Mouse (Mus musculus) gastrocnemius, postnatal 36 days (tissue): ENCODE measurements around the gene Auts2. TPM values are rescaled to one million over a fixed set of nuclear protein-coding genes. Genes with fewer than 3 reads are reported as not detected.

ENCODE experiments used
- DNase-seq, 2 experiments: peaks; one replicate each; pipeline ENCODE4 v3.0.0; 2022
- intact Hi-C: fragments of 180-260 bp; cut with DNase I; formaldehyde crosslinking; loops from one replicate; pipeline ENCODE4 v1.15.1; 2025
- total RNA-seq, 2 experiments: library from RNA; stranded (reverse); gene quantifications; 2 replicates each; pipeline ENCODE4 v1.2.3; 2021

The Auts2 gene
- total RNA-seq, 2 experiments from 2014 or later = 14.6 to 15.5 TPM

DNA sequence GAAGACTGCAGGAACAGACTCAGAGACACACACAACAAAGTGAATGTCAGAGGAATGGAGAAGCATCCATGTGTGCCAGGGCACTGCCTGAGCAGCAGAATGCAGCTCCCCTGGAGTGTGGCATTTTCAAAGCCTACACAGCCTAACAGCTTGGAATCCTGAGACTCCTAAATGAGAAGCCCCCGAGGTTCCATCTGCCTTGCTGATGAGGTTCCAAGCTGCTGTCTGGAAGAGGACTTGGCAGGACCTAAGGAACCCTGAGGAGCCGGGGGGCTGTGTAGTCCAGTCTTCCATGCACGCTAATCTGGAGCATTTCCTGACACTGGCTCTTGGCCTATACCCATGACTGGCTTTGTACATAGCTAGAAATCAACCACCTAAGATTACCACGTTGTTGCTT lies 670.0 kb downstream of the Auts2 start:
- intact Hi-C loops = no loop called here
- no peak for DNase-seq

DNA sequence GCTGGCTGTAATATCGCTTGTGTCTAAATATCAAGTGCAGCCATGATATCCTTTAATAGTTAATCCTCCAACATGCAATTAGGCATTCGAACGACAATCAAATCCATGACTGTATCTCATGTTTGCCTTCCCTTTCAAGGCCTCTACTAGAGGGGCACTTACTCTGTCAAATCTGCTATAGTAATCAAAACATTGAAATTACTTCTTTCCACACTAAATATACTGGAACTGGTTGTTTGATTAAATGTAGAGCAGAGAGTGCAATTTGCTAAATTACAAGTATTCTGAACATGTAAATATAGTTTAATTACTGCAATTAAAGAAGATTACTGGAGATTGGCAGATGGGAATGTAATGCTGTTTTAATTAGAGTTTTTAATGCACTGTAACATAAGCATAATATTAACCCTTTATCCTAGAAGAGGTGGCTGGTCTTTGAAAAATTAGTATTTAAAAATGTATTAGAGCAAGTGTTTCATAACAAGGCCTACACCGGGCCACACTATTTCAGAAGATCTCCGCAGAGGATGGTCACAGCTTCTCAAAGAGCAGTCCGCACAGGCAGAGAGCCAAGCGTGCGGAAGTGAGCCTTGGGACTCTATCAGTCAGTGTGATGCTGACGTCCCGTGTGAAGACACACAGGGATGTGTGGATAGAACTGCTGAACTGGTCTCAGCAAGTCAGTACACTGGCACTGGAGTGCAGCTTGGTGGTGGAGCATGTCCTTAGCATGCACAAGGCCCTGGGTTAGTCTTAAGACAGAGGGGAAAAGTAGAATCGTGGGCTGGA lies 673.2 kb downstream of the Auts2 start:
- no peak for DNase-seq
- intact Hi-C loops = no loop called here

DNA sequence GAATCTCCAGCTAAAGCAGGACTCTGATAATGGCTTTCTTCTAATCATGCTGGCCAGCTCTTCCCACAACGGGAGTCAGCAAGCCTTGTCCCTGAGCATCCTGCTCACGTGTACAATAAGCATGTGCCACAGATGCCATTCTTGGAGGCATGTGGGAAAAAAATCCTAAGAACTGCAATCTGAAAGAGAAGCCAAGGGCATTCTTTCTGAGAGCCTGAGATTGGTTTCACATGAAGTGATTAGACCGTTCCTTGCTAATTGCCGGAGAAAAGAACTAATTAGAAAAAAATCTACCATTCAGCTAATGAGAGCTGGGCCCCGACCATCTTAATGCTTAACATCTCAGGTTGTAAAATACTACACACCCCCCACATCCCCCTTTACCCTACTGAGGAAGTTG lies 677.9 kb downstream of the Auts2 start:
- intact Hi-C loops = no loop called here
- no peak for DNase-seq

DNA sequence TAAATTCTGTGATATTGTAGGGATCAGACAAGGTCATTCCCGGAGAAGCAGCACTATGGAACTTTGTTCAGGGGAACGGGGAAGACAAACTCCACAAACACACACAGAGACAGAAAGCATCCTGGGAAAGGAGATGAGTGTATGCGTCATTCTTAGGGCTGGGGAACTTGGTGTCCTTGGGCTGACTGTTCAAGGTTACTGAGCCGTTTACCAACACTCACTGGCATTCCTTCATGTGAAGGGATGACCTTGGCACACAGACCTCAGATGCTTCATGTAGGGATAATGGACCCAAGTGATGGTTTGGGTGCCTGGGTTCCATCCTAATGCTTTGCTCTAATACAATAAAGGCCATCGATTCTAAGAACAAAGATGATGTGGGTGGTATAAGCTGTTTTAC lies 685.2 kb downstream of the Auts2 start:
- no peak for DNase-seq
- intact Hi-C loops = no loop called here

DNA sequence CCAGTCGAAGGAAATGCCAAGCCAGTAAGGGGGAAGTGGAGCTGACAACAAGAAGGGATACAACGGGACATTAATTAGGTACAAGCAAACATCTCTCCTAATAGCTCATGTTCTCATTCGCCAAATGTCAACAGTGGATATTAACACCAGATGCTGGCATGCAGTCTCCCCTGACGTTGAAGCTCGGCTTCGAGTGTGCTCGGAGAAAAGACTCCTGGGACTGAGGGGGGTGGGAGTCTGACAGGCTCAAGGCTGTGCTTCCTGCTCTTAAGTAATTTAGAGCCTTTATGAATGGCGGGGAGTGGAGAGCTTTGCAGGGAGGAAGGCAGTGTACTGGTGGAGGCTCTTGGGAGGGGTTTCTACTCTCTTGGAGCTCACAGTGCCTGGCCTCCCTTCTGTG lies 687.8 kb downstream of the Auts2 start:
- peak; percentile 21 to 23 for DNase-seq
- intact Hi-C loops = no loop called here

DNA sequence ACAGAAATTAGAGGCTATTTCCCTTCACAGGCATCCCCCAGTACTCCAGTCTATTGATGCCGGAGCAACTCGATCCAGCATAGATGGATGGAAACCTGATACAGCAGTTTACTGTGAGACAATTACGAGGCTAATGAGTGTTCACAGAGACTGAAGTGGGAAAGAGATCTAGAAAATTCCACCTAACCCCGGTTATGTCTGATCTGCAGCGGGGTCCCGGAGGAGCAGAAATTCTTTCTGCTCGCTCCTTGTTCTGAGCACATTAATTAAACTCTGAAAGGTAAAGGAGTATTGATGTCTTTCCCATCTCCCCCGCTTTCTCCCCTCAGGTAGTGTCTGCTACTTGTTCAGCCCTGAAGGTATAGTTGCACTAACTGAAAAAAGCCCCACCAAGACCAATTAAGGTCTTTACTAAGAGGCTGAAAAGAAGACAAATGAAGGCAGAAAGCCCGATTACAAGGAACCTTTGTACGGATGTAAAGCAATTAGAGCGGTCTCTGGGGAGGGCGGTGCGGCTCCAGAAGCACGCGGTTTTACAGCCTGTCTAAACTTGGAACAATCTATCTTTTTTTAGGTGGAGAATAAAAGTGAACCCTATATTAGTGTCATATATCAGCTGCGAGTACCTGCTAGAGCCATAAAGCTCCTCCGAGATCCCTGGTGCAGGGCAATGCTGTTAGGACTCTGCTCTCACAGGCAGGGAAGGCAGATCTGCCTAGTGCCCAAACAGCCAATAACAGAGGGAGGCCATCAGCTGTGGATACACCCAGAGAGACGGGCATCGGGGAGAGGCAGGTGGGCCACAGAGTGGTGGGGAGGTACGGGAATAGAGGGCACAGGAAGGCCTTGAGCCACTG lies 691.3 kb downstream of the Auts2 start:
- intact Hi-C loops = no loop called here
- no peak for DNase-seq

DNA sequence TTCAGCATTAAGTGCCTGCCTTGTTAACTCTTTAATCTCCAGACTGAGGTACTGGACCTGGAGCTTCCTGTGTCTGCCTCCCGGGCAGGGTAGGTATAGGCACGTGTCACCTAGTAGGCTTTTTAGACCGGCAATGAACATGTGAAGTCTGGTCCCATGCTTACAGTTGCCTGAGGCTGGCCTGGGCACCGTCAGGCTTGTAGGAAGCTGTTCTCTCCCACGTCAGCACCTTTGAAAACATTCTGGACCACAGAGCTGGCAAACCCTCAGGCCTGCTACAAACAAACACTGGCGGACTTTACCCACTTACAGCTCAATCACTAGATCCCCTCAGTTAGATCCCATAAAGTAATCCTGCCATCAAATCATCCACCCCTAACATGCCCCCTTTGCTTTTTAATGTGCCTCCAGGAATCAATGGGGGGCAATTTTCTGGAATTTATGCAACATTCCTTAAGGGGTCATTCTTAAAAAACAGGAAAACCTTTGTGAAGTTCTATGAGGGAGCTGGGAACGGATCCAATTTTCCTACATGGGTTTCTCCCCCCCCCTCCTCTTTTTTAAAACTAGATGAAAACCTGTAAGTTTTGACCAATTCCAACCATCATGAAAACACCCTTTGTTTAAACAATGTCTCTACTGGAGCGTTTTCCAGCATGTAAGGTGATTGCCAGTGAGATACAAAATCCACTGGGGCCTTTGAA lies 692.4 kb downstream of the Auts2 start:
- no peak for DNase-seq
- intact Hi-C loops = no loop called here

DNA sequence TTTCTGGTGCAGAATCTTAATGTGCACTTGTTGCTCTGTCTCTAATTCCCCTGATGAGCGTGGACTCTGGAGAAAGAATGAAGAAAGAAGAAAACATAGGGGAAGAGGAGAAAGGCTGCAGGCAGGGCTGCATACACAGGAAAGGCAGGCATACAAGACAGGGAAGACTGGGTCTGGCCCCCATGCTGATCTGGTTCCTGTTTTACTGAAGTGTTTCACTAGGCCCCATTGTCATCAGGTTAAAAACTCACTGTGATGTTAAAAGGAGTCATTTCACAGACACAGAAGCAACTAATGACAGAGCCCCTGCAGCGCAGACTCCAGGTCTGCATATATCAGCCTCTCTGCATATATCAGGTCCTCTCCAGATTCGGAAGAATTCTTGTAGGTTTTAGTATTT lies 693.5 kb downstream of the Auts2 start:
- no peak for DNase-seq
- intact Hi-C loops = no loop called here

DNA sequence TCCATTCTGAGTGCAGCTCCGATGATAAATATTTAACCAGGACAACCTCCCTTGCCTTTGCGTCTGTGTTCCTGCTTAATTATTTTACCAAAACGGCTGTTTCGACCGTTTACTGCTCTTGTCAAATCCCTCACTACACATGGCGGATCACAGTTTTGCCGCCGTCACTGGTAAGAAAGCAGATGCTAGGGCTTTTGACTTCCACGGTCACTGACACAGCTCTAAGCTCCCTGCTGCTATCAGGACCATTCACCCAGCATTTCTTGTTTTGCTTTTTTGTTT lies 698.7 kb downstream of the Auts2 start:
- intact Hi-C loops = no loop called here
- DNase-seq = no peak

DNA sequence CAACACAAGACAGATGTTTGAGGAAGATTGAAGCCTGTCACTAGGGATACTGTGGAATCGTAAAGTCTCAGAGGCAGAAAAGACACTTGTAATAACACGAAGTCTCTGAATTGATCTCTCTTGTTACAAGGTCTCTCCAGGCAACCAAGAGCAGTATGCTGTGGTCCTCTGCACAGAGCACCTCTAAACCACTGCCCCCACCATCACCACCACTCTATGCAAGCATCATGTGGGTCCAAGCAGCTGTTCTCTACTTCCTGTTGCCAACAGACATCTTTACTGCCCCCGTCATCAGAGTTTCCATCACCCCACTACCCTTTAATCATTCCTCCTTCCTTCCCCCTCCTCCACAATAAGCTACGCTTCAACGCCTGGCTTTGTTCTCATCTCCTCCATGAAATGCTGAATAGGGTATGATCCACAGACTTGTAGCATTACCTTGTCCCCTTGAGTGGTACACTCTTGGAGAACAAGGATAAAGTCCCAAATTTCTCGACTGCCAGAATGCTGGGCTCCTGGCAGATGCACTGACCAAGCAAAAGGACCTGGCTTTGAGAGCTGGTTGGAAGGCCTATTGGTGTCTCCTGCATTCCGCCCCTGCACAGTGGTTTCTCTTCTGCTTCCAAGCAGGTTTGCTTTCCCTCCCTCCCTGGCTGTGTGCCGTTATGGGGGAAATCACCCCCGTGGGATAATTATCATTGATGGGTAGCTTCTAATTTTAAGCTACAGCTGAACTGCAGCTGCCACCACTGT lies 699.2 kb downstream of the Auts2 start:
- peak in 1 of 2 experiments; percentile 24 for DNase-seq
- intact Hi-C loops = no loop called here

DNA sequence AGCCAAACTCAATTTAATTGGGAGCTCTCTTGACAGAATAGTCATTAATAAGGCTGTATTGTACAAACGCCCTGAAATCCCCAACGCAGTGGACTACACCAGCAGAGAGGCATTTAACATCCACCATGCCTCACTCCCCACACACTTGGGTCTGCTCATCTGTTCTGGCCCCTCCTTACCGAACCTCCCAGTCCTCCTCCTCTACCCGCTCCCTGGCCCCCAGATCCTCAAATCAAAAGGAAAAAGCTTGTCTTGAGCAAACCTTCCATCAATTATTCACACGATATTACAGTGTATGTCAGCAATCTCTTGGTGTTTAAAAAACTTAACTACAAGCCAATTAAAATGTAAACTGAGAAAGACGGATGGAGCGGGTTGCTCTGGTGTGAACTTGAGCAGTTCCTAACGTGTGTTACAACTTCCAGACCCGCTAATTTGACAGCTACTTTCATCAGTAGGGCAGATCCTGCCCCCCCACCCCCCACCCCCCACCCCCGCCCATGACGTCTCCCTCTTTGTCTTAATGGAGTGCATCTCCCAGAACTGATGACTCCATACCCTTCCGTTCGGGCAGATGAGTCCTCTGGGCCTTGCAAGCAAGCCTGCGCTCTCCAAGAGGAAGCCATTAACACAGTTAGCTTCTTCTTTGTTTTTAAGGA lies 703.4 kb downstream of the Auts2 start:
- DNase-seq = no peak
- intact Hi-C loops = no loop called here

DNA sequence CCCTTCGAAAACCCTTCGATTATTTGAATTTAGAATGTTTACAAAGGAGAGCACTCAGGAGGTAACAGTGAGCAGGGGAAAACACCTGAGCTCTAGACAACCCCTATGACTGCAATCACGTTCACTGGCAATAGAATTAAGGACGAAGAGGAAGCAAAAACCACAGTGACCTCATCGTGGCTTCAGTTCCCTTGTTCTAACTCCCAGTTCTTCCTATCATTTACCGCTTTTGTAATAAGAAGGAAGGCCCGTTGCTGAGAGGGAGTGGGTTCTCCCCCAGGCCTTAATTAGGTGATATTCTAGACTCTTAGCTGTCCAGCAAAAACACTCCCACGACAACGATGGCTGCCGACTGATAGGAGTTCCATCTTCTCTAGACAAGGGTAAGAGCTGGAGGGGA lies 704.1 kb downstream of the Auts2 start:
- intact Hi-C loops = no loop called here
- no peak for DNase-seq

DNA sequence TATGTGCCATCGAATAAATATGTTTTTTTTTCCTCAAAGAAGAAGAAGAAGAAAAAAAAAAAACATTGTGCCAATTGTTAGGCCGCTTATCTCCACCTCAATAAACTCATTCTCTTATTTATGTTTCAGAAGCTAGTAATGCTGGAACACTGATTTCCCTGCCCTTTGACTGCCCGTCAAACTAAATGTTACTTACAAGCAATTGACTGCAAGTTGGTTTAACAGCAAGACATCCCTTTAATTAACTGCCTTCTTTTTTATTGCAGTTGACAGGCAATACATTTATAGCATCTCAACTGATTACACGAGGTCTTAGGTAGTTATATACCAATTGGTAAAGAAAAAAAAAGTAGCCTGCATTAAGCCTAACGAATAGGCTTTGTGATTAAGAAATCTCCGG lies 705.1 kb downstream of the Auts2 start:
- no peak for DNase-seq
- intact Hi-C loops = no loop called here

DNA sequence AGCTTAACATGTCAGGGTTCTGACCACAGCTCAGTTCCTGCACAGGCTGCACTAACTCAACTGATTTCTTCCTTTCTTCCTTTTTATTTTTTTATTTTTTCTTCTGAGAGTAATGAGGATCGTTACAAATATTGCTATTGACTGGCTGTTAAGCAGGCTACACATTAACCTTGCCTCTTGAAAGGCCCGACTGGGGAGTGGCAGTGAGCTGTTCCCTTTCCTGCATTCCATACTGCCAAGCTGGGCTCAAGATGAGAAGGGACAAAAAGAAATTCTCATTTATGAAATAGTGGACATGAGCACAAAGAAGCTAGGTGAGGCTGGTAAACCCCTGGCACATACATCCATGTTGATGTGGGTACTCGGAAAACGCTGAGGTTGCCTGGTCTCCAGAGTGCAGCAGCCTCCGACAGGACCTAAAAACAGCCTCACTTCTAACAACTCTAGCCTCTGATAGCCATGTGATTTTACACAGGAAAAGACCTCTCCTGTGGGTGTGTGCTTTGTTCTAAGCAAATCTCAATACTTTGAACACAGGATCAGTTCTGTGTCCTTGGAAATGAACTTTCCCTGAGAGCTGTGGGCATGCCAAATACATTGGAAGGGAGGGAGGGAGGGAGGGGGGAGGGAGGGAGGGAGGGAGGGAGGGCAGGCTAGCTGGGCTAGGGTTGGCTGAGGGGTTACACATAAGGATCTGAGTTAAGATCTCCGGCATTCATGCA lies 707.0 kb downstream of the Auts2 start:
- no peak for DNase-seq
- intact Hi-C loops = no loop called here

DNA sequence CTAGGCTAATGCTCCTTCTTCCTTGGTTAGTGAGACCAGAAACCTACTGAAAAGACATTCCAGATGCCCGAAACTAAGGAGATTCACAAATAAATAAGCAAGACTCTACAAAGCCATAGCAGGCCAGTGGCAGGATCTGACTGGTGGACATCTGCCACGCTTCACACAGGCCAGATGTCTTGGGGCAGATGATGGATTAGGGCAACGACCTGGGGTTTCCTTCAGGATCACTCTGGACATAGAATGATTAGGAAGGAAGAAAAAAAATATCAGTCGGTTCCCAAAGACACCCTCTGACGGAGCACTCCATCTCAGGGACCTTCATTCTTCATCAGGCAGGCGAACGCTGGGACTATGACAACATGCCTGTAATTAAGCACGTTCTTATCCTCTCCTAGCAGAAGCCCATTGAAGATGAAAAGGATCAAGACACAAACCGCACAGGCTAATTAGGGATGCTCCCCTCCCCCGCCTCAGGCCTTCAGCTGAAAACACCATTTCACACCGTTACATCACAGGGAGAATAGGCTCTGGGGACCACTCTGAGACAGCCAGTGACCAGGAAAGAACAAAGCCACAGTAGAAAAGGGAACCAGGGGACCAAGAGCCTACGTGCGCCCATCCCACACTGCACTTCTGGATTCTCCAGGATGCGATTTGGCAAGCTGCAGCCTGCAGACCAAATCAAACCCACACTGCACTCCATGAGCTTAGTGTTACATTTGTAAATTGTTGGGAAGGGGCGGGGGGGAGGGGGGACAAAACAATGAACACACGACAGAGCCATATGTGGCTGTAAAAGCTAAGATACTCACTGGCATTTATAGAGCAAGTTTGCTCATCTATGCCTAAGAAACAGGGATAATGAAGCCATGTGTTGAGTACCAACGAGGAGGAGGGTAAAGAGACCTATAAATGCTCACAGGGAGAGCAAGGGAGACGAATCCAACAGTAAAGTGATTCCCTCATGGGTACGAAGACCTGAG lies 710.0 kb downstream of the Auts2 start:
- intact Hi-C loops = no loop called here
- no peak for DNase-seq

DNA sequence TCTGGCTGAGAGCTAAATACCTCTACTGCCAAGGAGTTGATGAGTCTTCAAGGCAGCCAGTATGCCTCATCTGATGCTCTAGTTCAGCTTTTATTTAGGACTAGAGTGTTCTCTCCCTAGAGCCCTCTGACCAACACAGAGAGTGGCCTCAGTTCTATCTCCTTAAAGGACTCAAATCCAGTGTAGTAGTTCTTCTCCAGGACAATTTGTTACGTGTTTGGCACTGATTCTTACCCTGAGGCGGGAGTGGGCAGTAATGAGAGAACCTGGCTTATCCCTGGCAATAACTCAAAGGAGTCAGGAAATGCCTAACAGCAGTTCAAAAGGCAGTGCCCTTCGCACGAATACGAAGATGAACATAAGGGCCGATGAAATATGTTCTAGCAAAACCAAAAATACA lies 713.0 kb downstream of the Auts2 start:
- intact Hi-C loops = no loop called here
- no peak for DNase-seq

DNA sequence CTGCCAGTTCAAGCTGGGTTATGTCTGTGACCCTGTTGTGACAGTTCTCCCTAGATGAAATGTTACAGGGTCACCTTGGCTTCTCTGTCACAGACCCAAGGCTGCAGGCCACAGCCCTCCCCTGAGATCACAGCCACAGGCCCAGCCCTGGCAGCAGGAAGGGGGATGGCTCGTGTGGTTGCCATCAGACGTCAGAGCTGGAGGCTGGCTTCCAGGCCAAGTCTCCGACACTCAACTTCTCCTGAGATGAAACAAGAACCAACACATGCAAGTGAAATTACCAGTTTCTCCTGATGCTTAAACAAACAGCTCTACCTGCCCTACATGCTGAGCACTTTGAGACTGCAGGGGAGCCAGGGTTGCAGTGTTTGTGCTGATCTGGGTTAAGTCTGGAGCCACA lies 713.9 kb downstream of the Auts2 start:
- DNase-seq = no peak
- intact Hi-C loops = no loop called here

DNA sequence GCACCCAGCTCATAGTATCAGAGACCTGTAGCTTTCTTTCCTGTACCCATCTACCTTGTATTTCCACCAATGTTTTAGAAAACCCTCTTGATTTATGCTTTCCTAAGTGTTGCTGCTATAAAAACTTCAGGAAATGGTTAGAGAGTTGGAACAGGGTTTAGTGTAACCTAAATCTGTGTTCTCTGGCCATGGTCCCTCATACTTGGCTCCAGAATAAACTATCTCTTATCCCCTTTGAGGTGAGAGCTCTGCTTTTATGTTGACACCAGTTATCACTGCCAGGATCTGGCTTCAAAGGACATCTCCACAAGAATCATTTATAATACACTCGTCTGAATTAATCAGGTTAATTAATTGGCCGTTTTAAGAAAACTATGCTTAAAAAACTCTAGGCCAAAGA lies 714.5 kb downstream of the Auts2 start:
- intact Hi-C loops = no loop called here
- no peak for DNase-seq
